Mouse (Mus musculus): ENCODE data around the gene Prelid3b. TPM values are rescaled to one million over a fixed set of nuclear protein-coding genes. Genes with fewer than 3 reads are reported as not detected.

The Prelid3b gene
- polyA plus RNA-seq (2014; fragmentation: Nextera tagmentation; extraction: Ambion mirVana), result 156 and 162 TPM in 2 replicates

DNA sequence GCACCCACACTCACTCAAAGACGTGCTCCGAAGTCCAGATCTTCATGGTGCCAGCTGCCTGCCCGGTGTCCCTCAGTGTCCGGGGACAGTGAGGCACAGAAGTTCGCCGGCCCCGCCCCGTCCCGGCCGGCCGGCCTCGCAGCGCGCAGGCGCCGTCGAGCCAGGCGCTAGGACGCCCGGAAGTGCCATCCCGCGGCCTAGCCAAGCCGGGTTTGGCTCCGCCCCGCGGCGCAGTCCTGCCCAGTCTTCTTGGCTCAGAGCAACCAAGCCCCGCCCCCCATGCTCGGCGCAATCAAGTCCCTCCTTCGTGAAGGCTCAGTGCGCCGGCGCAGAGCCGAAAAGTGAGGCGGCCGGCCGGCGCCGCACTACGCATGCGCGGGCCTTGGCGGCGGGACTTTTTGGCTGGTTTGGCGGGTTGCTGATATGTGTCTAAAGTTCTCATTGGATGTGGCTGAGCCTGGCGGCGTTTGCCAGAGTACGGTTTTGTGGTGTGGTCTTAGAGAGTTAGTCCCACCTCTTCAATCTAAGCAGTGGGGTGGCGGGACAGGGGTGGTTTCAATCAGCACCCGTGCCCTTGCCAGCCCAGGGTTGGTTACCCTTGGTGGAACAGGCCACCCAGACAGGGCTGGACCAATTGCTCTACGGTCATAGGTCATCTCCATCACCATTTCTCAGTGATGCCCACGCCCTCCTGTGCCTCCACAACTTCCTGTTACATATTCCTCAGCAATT, at the start of gene Prelid3b:
TSS of gene Prelid3b (minus strand) at position 264 of the 732 bp plus-strand sequence.
- WGBS, result under 1% methylated on average over 48 of the region's 53 CpGs
- Histone ChIP-seq H3K9ac (ENCODE audit: low read depth, low read length) (peak within 1 kb of the TSS; percentile 90), H3K4me2 (peak within 1 kb of the TSS; percentile 91), H3K9me3 (ENCODE audit: control insufficient read depth, low read length) (no peaks in the 10 kb centered on the region), H3K27ac (ENCODE audit: low read depth, low read length) (peak within 1 kb of the TSS; percentile 78), H3K4me1 (replicated peaks; ENCODE audit: control insufficient read depth, insufficient read depth, low read length) (peaks cover 26% of the 10 kb centered on the region), H3K36me3 (ENCODE audit: control insufficient read depth, insufficient read depth, low read length) (peaks cover 14% of the 10 kb centered on the region), H3K4me3 (ENCODE audit: low read depth, low read length) (peak within 1 kb of the TSS; percentile 79), H3K27me3 (replicated peaks; ENCODE audit: control insufficient read depth, insufficient read depth, low read length) (no peaks in the 10 kb centered on the region)
- DNase-seq (ENCODE audit: low spot score) (peak; percentile 98), ATAC-seq (replicated peaks; ENCODE audit: low FRiP score) (peak; percentile 95)

DNA sequence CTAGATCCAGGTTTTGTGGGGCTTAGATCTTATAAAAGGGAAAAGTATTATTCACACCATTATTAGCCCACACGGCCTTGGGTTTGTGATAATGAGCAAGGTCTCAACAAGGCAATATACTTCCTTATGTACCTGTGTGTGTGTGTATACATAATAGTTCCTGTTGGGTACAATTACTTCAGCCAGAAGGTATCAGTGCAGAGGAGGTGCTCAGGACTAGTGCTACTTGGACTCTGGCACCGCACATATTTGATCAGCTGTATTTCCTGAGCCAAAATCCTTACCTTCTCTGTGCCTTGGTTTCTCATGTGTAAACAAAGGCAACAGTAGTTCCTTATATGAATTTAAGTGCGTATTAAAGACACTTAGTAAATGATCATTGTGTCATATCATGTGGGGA, 49.3 kb upstream of the Prelid3b start:
- Histone ChIP-seq H3K9ac (ENCODE audit: low read depth, low read length) (no peak overlapping the region), H3K9me3 (ENCODE audit: control insufficient read depth, low read length) (no peaks in the 10 kb centered on the region), H3K4me2 (no peak overlapping the region), H3K4me3 (ENCODE audit: low read depth, low read length) (no peak overlapping the region), H3K36me3 (ENCODE audit: control insufficient read depth, insufficient read depth, low read length) (no peaks in the 10 kb centered on the region), H3K27me3 (replicated peaks; ENCODE audit: control insufficient read depth, insufficient read depth, low read length) (no peaks in the 10 kb centered on the region), H3K27ac (ENCODE audit: low read depth, low read length) (no peak overlapping the region), H3K4me1 (replicated peaks; ENCODE audit: control insufficient read depth, insufficient read depth, low read length) (no peaks in the 10 kb centered on the region)
- 80% methylated on average over 3 of the region's 3 CpGs for WGBS
- no peak for ATAC-seq (replicated peaks; ENCODE audit: low FRiP score)
- no peak for DNase-seq (ENCODE audit: low spot score)

DNA sequence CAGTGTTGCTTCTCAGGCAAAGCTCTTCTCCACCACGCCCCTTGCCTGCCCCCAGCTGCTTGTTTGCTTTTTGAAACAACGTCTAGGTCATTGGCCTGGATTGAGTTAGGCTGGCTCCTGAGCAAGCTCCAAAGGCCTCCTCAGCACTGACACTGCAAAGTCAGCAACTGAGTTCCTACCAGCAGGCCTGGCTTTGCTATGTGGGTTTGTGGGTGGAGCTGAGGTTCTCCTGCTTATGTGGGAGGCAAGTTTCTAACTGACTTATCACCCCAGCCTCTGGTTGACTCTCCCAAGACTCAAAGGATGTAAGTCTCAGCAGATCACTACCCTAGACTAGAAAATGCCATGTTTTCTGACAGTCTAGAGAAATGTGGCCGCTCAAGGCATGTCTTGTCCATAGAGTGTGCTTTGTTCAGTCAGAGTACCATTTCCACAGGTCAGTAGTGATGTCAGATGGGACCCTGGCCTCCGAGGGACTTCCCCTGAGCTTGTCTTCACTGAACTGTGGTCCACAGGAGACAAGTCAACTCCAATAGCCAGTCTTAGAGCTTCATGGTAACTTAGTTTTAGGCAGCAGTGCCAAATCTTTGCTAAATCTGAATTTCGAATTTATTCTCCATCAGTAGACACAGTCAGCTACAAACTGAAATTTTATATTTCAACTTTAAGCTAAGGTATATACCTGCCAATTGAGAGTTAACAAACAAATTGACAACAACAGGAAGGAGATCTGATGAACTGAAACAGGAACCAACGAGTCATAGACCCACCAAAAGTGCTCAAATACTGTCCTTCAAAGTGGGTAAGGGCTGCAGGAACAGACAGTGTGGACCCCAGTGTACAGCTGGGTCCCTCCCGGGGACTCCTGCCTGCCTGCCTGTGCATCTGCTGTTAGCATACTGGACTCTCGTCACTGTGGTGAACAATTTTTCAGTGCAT, 44.5 kb upstream of the Prelid3b start:
- H3K4me2 ChIP-seq, result no peak overlapping the region
- no peak for DNase-seq (ENCODE audit: low spot score)
- no peaks in the 10 kb centered on the region for H3K27me3 ChIP-seq (replicated peaks; ENCODE audit: control insufficient read depth, insufficient read depth, low read length)
- no peaks in the 10 kb centered on the region for H3K4me1 ChIP-seq (replicated peaks; ENCODE audit: control insufficient read depth, insufficient read depth, low read length)
- no peaks in the 10 kb centered on the region for H3K36me3 ChIP-seq (ENCODE audit: control insufficient read depth, insufficient read depth, low read length)
- H3K4me3 ChIP-seq (ENCODE audit: low read depth, low read length), result no peak overlapping the region
- H3K27ac ChIP-seq (ENCODE audit: low read depth, low read length), result no peak overlapping the region
- 62% methylated on average over 8 of the region's 8 CpGs for WGBS
- no peak for ATAC-seq (replicated peaks; ENCODE audit: low FRiP score)
- no peaks in the 10 kb centered on the region for H3K9me3 ChIP-seq (ENCODE audit: control insufficient read depth, low read length)
- no peak overlapping the region for H3K9ac ChIP-seq (ENCODE audit: low read depth, low read length)

- H3K4me2 ChIP-seq, result no peak overlapping the region
- no peak overlapping the region for H3K27ac ChIP-seq (ENCODE audit: low read depth, low read length)
- DNase-seq (ENCODE audit: low spot score) (no peak), ATAC-seq (replicated peaks; ENCODE audit: low FRiP score) (no peak)
- no peaks in the 10 kb centered on the region for H3K9me3 ChIP-seq (ENCODE audit: control insufficient read depth, low read length)
- 69% methylated on average over 4 of the region's 4 CpGs for WGBS
- no peaks in the 10 kb centered on the region for H3K4me1 ChIP-seq (replicated peaks; ENCODE audit: control insufficient read depth, insufficient read depth, low read length)
- H3K36me3 ChIP-seq (ENCODE audit: control insufficient read depth, insufficient read depth, low read length), result no peaks in the 10 kb centered on the region
- no peaks in the 10 kb centered on the region for H3K27me3 ChIP-seq (replicated peaks; ENCODE audit: control insufficient read depth, insufficient read depth, low read length)
- H3K4me3 ChIP-seq (ENCODE audit: low read depth, low read length), result no peak overlapping the region
- no peak overlapping the region for H3K9ac ChIP-seq (ENCODE audit: low read depth, low read length)
Measured at GRCm38 (mm10) chr2:174514887-174515286, 42.0 kb upstream of the Prelid3b start.

- H3K27ac ChIP-seq (ENCODE audit: low read depth, low read length), result no peak overlapping the region
- H3K4me1 ChIP-seq (replicated peaks; ENCODE audit: control insufficient read depth, insufficient read depth, low read length), result no peaks in the 10 kb centered on the region
- H3K27me3 ChIP-seq (replicated peaks; ENCODE audit: control insufficient read depth, insufficient read depth, low read length), result no peaks in the 10 kb centered on the region
- ATAC-seq (replicated peaks; ENCODE audit: low FRiP score) (no peak), DNase-seq (ENCODE audit: low spot score) (no peak)
- no peaks in the 10 kb centered on the region for H3K9me3 ChIP-seq (ENCODE audit: control insufficient read depth, low read length)
- H3K36me3 ChIP-seq (ENCODE audit: control insufficient read depth, insufficient read depth, low read length), result no peaks in the 10 kb centered on the region
- 72% methylated on average over 5 of the region's 5 CpGs for WGBS
- H3K4me2 ChIP-seq, result no peak overlapping the region
- no peak overlapping the region for H3K9ac ChIP-seq (ENCODE audit: low read depth, low read length)
- H3K4me3 ChIP-seq (ENCODE audit: low read depth, low read length), result no peak overlapping the region
Measured at GRCm38 (mm10) chr2:174513827-174514226, 40.9 kb upstream of the Prelid3b start.

- H3K36me3 ChIP-seq (ENCODE audit: control insufficient read depth, insufficient read depth, low read length), result no peaks in the 10 kb centered on the region
- 79% methylated on average over 8 of the region's 8 CpGs for WGBS
Measured at GRCm38 (mm10) chr2:174509825-174510224, 36.9 kb upstream of the Prelid3b start.

DNA sequence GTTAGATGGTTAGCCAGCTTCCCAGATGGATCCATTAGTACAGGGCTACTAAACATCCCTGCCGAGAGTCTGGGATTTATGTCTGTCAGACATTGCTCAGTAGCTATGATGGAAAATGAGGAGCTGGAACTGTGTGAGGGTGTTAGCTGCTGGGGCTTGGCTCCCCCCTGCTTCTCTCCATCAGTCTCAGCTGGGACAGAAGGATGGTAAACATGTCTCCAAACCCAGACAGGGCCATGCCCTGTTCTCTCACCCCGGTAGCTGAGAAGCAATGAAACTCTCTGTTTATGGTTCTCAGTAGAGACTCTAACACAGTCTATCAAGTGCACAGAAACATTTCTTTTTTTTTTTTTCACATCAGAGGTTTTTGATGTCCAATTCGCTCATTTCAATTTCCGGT, 35.1 kb upstream of the Prelid3b start:
- no peak overlapping the region for H3K4me2 ChIP-seq
- no peaks in the 10 kb centered on the region for H3K27me3 ChIP-seq (replicated peaks; ENCODE audit: control insufficient read depth, insufficient read depth, low read length)
- 76% methylated on average over 4 of the region's 4 CpGs for WGBS
- no peak for DNase-seq (ENCODE audit: low spot score)
- H3K4me3 ChIP-seq (ENCODE audit: low read depth, low read length), result no peak overlapping the region
- H3K27ac ChIP-seq (ENCODE audit: low read depth, low read length), result no peak overlapping the region
- H3K36me3 ChIP-seq (ENCODE audit: control insufficient read depth, insufficient read depth, low read length), result no peaks in the 10 kb centered on the region
- ATAC-seq (replicated peaks; ENCODE audit: low FRiP score), result no peak
- H3K9me3 ChIP-seq (ENCODE audit: control insufficient read depth, low read length), result no peaks in the 10 kb centered on the region
- no peaks in the 10 kb centered on the region for H3K4me1 ChIP-seq (replicated peaks; ENCODE audit: control insufficient read depth, insufficient read depth, low read length)
- H3K9ac ChIP-seq (ENCODE audit: low read depth, low read length), result no peak overlapping the region

More at GRCm38 (mm10) chr2:174509825-174510224, 36.9 kb upstream of the Prelid3b start:
- H3K9ac ChIP-seq (ENCODE audit: low read depth, low read length), result no peak overlapping the region
- DNase-seq (ENCODE audit: low spot score), result no peak
- no peak overlapping the region for H3K4me3 ChIP-seq (ENCODE audit: low read depth, low read length)
- no peaks in the 10 kb centered on the region for H3K4me1 ChIP-seq (replicated peaks; ENCODE audit: control insufficient read depth, insufficient read depth, low read length)
- no peaks in the 10 kb centered on the region for H3K27me3 ChIP-seq (replicated peaks; ENCODE audit: control insufficient read depth, insufficient read depth, low read length)
- H3K27ac ChIP-seq (ENCODE audit: low read depth, low read length), result no peak overlapping the region
- H3K4me2 ChIP-seq, result no peak overlapping the region
- ATAC-seq (replicated peaks; ENCODE audit: low FRiP score), result no peak
- H3K9me3 ChIP-seq (ENCODE audit: control insufficient read depth, low read length), result no peaks in the 10 kb centered on the region

DNA sequence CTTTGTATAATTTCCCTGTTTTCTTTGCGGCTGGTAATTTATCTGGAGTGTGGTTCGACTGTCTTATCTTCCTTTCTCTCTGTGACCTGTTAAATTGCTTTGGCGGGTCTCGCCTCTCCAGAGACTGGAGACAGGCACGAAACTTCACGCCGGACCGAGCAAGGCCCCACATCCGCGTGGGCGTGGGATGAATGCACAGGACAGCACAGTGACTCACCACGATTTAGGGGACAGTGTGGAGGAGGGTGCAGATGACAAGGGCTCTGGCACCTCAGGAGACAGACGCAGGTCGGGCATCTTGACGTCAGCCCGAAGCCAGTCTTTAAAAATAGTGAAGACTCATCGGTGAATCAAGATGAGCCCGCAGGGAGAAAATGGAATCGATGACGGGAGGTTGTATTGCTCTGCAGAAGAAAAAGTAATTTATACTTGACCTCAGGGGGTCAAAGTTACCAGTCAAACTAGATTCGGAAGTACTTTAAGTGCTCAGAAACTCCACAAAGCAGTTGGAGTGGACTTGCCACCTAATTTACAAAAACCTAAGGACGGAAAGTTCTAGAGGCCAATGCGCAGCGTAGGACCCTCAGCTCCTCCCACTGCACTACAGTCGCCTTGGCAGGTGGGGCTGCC, 30.1 kb upstream of the Prelid3b start:
- H3K9ac ChIP-seq (ENCODE audit: low read depth, low read length), result no peak overlapping the region
- no peak for DNase-seq (ENCODE audit: low spot score)
- no peaks in the 10 kb centered on the region for H3K27me3 ChIP-seq (replicated peaks; ENCODE audit: control insufficient read depth, insufficient read depth, low read length)
- no peaks in the 10 kb centered on the region for H3K9me3 ChIP-seq (ENCODE audit: control insufficient read depth, low read length)
- H3K36me3 ChIP-seq (ENCODE audit: control insufficient read depth, insufficient read depth, low read length), result no peaks in the 10 kb centered on the region
- H3K4me1 ChIP-seq (replicated peaks; ENCODE audit: control insufficient read depth, insufficient read depth, low read length), result no peaks in the 10 kb centered on the region
- no peak for ATAC-seq (replicated peaks; ENCODE audit: low FRiP score)
- no peak overlapping the region for H3K27ac ChIP-seq (ENCODE audit: low read depth, low read length)
- no peak overlapping the region for H3K4me2 ChIP-seq
- WGBS, result 72% methylated on average over 25 of the region's 25 CpGs
- H3K4me3 ChIP-seq (ENCODE audit: low read depth, low read length), result no peak overlapping the region

Data from liver, embryonic 11.5 days (tissue).